Mouse (Mus musculus): Measurements from ENCODE around the gene Casp1. TPM values are rescaled to one million over a fixed set of nuclear protein-coding genes. Genes with fewer than 3 reads are reported as not detected.

Gene Casp1
- polyA plus RNA-seq, 1 experiment from 2014 or later = 1.2 TPM

DNA sequence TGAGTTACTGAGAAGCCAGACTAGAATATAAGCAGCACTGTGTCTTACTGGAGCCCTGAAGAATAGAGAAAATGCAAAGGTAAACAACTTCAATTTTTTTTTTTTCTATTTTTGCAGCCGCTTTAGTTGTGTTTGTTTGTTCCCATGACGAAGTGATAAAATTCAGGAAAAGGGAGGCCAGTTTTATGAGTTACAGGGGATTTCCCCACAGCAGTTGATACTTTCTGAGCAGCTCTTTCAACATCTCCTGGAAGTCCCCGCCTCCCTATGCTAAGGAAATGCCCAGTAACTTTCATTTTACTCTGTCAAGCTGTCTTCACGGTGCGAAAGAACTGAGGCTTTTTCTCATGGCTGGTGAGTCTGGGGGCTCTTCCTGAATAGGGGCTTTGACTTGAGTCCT lies 10.2 kb downstream of the Casp1 start, which contains the start of gene Casp4:
TSS of gene Casp4 (plus strand) at position 268 of the 400 bp plus-strand sequence.
- no peak within 1 kb of the TSS for H3K4me2 ChIP-seq (ENCODE audit: low read depth, low read length)
- H3K4me1 ChIP-seq (ENCODE audit: control insufficient read depth, insufficient read depth, low read length) = no peaks in the 10 kb centered on the region
- no peak within 1 kb of the TSS for H3K9ac ChIP-seq (replicated peaks; ENCODE audit: low read depth, low read length)
- WGBS = 72% methylated on average over 5 of the region's 5 CpGs
- no peak for ATAC-seq (ENCODE audit: low read depth)
- H3K27me3 ChIP-seq (ENCODE audit: control insufficient read depth, insufficient read depth, low read length) = no peaks in the 10 kb centered on the region
- no peaks in the 10 kb centered on the region for H3K36me3 ChIP-seq (ENCODE audit: control insufficient read depth, insufficient read depth, low read length)
- no peak within 1 kb of the TSS for H3K27ac ChIP-seq (ENCODE audit: low read depth, low read length)
- no peaks in the 10 kb centered on the region for H3K9me3 ChIP-seq (ENCODE audit: control insufficient read depth, low read length)
- H3K4me3 ChIP-seq (ENCODE audit: low read depth, low read length) = no peak within 1 kb of the TSS

DNA sequence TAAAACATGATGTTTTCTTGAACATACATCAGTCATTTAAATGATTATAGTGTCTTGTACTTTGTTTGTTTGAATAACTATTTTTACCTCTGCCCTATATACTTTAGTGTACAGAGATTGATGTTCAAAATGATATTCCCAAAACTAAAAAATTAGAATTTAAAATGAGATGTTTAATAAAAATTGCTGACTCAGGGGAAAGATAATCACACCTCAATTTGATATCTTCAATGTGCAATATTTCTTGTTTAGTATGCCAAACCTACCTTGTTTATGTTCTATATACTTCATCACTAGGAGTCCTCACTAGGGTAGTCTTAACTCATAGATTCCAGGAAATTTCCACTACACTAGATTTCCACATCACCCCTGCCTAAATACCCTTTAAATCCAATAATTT lies 11.8 kb downstream of the Casp1 start:
- Histone ChIP-seq H3K4me3 (ENCODE audit: low read depth, low read length) (no peak overlapping the region), H3K27me3 (ENCODE audit: control insufficient read depth, insufficient read depth, low read length) (no peaks in the 10 kb centered on the region), H3K36me3 (ENCODE audit: control insufficient read depth, insufficient read depth, low read length) (no peaks in the 10 kb centered on the region), H3K4me2 (ENCODE audit: low read depth, low read length) (no peak overlapping the region), H3K4me1 (ENCODE audit: control insufficient read depth, insufficient read depth, low read length) (no peaks in the 10 kb centered on the region), H3K9ac (replicated peaks; ENCODE audit: low read depth, low read length) (no peak overlapping the region), H3K9me3 (ENCODE audit: control insufficient read depth, low read length) (no peaks in the 10 kb centered on the region), H3K27ac (ENCODE audit: low read depth, low read length) (no peak overlapping the region)
- ATAC-seq (ENCODE audit: low read depth) = no peak

DNA sequence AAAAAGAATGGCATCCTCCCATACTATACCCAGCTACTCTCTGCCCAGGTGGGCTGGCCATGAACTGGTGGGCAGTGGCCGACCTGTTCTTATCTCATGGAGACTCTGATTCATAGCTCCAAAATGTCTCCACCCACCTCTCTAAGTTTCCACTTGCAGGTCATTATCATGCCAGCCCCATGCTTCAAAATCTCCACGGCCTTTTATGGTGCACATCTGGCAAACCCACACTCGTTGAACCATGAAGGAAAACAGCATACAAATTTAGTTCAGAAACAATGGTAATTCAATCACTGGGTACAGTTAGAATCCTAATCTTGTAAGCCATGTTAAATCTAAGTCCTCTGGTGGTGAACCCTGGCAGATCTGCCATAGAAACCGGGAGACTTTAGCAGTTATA lies 13.1 kb downstream of the Casp1 start:
- Histone ChIP-seq H3K9ac (replicated peaks; ENCODE audit: low read depth, low read length) (no peak overlapping the region), H3K36me3 (ENCODE audit: control insufficient read depth, insufficient read depth, low read length) (no peaks in the 10 kb centered on the region), H3K4me2 (ENCODE audit: low read depth, low read length) (no peak overlapping the region), H3K27ac (ENCODE audit: low read depth, low read length) (no peak overlapping the region), H3K4me1 (ENCODE audit: control insufficient read depth, insufficient read depth, low read length) (no peaks in the 10 kb centered on the region), H3K4me3 (ENCODE audit: low read depth, low read length) (no peak overlapping the region), H3K9me3 (ENCODE audit: control insufficient read depth, low read length) (no peaks in the 10 kb centered on the region), H3K27me3 (ENCODE audit: control insufficient read depth, insufficient read depth, low read length) (no peaks in the 10 kb centered on the region)
- 75% methylated on average over 4 of the region's 4 CpGs for WGBS
- no peak for ATAC-seq (ENCODE audit: low read depth)

DNA sequence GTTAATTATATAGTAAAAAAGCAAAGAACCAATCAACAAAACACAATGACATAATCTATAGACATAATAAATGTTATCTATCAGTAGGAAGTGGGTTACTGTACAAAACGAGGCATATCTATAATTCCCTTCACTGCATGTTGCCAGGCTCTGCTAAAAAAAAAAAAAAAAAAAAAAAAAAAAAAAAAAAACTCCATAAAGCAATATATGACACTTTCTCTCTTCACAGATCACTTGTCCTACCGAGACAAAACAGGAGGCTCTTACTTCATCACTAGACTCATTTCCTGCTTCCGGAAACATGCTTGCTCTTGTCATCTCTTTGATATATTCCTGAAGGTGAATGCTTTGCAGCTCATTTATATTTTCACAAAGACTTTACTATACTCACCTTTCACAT lies 29.9 kb downstream of the Casp1 start:
- no peaks in the 10 kb centered on the region for H3K27me3 ChIP-seq (ENCODE audit: control insufficient read depth, insufficient read depth, low read length)
- H3K4me1 ChIP-seq (ENCODE audit: control insufficient read depth, insufficient read depth, low read length) = no peaks in the 10 kb centered on the region
- no peak overlapping the region for H3K4me2 ChIP-seq (ENCODE audit: low read depth, low read length)
- 90% methylated on average over 3 of the region's 3 CpGs for WGBS
- H3K4me3 ChIP-seq (ENCODE audit: low read depth, low read length) = no peak overlapping the region
- no peaks in the 10 kb centered on the region for H3K9me3 ChIP-seq (ENCODE audit: control insufficient read depth, low read length)
- no peaks in the 10 kb centered on the region for H3K36me3 ChIP-seq (ENCODE audit: control insufficient read depth, insufficient read depth, low read length)
- H3K9ac ChIP-seq (replicated peaks; ENCODE audit: low read depth, low read length) = no peak overlapping the region
- no peak overlapping the region for H3K27ac ChIP-seq (ENCODE audit: low read depth, low read length)
- ATAC-seq (ENCODE audit: low read depth) = no peak

- no peak overlapping the region for H3K27ac ChIP-seq (ENCODE audit: low read depth, low read length)
- H3K9me3 ChIP-seq (ENCODE audit: control insufficient read depth, low read length) = no peaks in the 10 kb centered on the region
- ATAC-seq (ENCODE audit: low read depth) = no peak
- no peak overlapping the region for H3K4me2 ChIP-seq (ENCODE audit: low read depth, low read length)
- no peaks in the 10 kb centered on the region for H3K4me1 ChIP-seq (ENCODE audit: control insufficient read depth, insufficient read depth, low read length)
- no peaks in the 10 kb centered on the region for H3K36me3 ChIP-seq (ENCODE audit: control insufficient read depth, insufficient read depth, low read length)
- H3K27me3 ChIP-seq (ENCODE audit: control insufficient read depth, insufficient read depth, low read length) = no peaks in the 10 kb centered on the region
- H3K4me3 ChIP-seq (ENCODE audit: low read depth, low read length) = no peak overlapping the region
- no peak overlapping the region for H3K9ac ChIP-seq (replicated peaks; ENCODE audit: low read depth, low read length)
Measured at GRCm38 (mm10) chr9:5332441-5332840, 34.1 kb downstream of the Casp1 start.

- H3K27ac ChIP-seq (ENCODE audit: low read depth, low read length) = no peak overlapping the region
- H3K4me1 ChIP-seq (ENCODE audit: control insufficient read depth, insufficient read depth, low read length) = no peaks in the 10 kb centered on the region
- H3K27me3 ChIP-seq (ENCODE audit: control insufficient read depth, insufficient read depth, low read length) = no peaks in the 10 kb centered on the region
- H3K9ac ChIP-seq (replicated peaks; ENCODE audit: low read depth, low read length) = no peak overlapping the region
- no peaks in the 10 kb centered on the region for H3K9me3 ChIP-seq (ENCODE audit: control insufficient read depth, low read length)
- no peak for ATAC-seq (ENCODE audit: low read depth)
- no peak overlapping the region for H3K4me2 ChIP-seq (ENCODE audit: low read depth, low read length)
- 88% methylated on average over 1 of the region's 1 CpGs for WGBS
- H3K4me3 ChIP-seq (ENCODE audit: low read depth, low read length) = no peak overlapping the region
- H3K36me3 ChIP-seq (ENCODE audit: control insufficient read depth, insufficient read depth, low read length) = no peaks in the 10 kb centered on the region
Measured at GRCm38 (mm10) chr9:5333422-5333821, 35.1 kb downstream of the Casp1 start.

- no peaks in the 10 kb centered on the region for H3K4me1 ChIP-seq (ENCODE audit: control insufficient read depth, insufficient read depth, low read length)
- H3K4me3 ChIP-seq (ENCODE audit: low read depth, low read length) = no peak overlapping the region
- no peak overlapping the region for H3K4me2 ChIP-seq (ENCODE audit: low read depth, low read length)
- no peak overlapping the region for H3K27ac ChIP-seq (ENCODE audit: low read depth, low read length)
- H3K9me3 ChIP-seq (ENCODE audit: control insufficient read depth, low read length) = no peaks in the 10 kb centered on the region
- no peaks in the 10 kb centered on the region for H3K27me3 ChIP-seq (ENCODE audit: control insufficient read depth, insufficient read depth, low read length)
- 89% methylated on average over 1 of the region's 1 CpGs for WGBS
- ATAC-seq (ENCODE audit: low read depth) = no peak
- H3K9ac ChIP-seq (replicated peaks; ENCODE audit: low read depth, low read length) = no peak overlapping the region
- no peaks in the 10 kb centered on the region for H3K36me3 ChIP-seq (ENCODE audit: control insufficient read depth, insufficient read depth, low read length)
Measured at GRCm38 (mm10) chr9:5343092-5343491, 44.8 kb downstream of the Casp1 start.

- Histone ChIP-seq H3K4me2 (ENCODE audit: low read depth, low read length) (no peak overlapping the region), H3K9ac (replicated peaks; ENCODE audit: low read depth, low read length) (no peak overlapping the region), H3K27ac (ENCODE audit: low read depth, low read length) (no peak overlapping the region), H3K27me3 (ENCODE audit: control insufficient read depth, insufficient read depth, low read length) (no peaks in the 10 kb centered on the region), H3K36me3 (ENCODE audit: control insufficient read depth, insufficient read depth, low read length) (no peaks in the 10 kb centered on the region), H3K4me3 (ENCODE audit: low read depth, low read length) (no peak overlapping the region), H3K4me1 (ENCODE audit: control insufficient read depth, insufficient read depth, low read length) (no peaks in the 10 kb centered on the region), H3K9me3 (ENCODE audit: control insufficient read depth, low read length) (no peaks in the 10 kb centered on the region)
- 90% methylated on average over 4 of the region's 4 CpGs for WGBS
- no peak for ATAC-seq (ENCODE audit: low read depth)
Measured at GRCm38 (mm10) chr9:5344090-5344489, 45.8 kb downstream of the Casp1 start.

DNA sequence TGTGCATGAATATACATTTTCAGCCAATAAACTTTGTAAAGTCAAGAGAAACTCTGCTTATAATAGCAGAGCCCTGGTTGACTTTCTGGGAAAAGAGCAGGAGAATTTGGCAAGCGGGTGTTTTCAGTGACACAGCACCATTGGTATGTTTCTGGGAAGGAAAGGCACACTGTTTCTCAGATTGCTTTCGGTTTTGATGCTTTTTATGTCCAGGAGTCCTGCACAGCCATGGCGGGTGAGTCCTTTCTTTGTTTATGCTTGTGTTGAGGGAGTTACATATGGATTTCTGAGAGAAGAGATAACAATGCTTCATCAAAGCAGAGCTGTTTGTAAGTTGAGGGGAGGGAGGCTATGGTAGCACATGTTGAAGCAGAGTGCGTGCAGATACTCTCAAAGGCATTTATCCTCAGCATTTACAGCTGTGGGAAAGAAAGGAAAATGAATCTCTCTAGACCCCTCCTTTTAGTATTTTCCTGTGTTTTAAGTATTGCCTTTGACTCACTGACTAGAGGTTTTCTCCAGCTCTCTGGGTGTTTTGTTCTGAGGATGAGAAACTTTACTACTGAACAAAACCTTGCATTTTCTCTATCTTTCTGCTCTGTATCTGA lies 47.1 kb downstream of the Casp1 start, which contains the start of gene Casp12:
TSS of gene Casp12 (plus strand) at position 140 of the 608 bp plus-strand sequence.
- Histone ChIP-seq H3K9ac (replicated peaks; ENCODE audit: low read depth, low read length) (no peak within 1 kb of the TSS), H3K9me3 (ENCODE audit: control insufficient read depth, low read length) (no peaks in the 10 kb centered on the region), H3K4me3 (ENCODE audit: low read depth, low read length) (no peak within 1 kb of the TSS), H3K36me3 (ENCODE audit: control insufficient read depth, insufficient read depth, low read length) (no peaks in the 10 kb centered on the region), H3K27me3 (ENCODE audit: control insufficient read depth, insufficient read depth, low read length) (no peaks in the 10 kb centered on the region), H3K4me1 (ENCODE audit: control insufficient read depth, insufficient read depth, low read length) (no peaks in the 10 kb centered on the region), H3K4me2 (ENCODE audit: low read depth, low read length) (no peak within 1 kb of the TSS), H3K27ac (ENCODE audit: low read depth, low read length) (no peak within 1 kb of the TSS)
- 76% methylated on average over 4 of the region's 4 CpGs for WGBS
- ATAC-seq (ENCODE audit: low read depth) = no peak
